Comparison of ENCODE assay signal across 9 mouse cellular contexts in the genomic region with DNA sequence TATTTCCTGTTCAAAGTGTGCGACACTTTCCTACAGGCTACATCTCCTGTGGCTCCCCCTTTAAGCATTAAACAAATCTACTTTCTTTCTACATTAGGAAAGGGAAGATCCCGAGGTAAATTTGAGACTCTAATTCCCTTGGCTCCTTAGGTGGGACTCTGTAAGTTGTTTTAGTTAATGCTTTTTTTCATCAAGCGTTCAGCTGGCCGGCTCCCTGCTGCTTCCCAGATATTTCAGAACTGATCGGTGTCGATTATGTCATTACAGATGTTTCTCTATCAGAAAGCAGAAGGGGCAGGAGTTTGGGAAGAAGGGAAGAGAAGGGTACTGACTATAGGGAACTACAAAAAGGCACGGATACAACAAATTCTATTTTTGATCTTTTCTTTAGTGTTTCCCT. TPM values are rescaled to one million over a fixed set of nuclear protein-coding genes. Genes with fewer than 3 reads are reported as not detected.
DNase-seq lines count a peak whose midpoint lies in the region; ATAC-seq and TF ChIP-seq lines count a peak whose summit lies in the region.
"Had no signal": no experiment of that assay in that cellular context is flagged by ENCODE, and none has a peak within 500 bp of the region (broad histone marks: within the 10 kb centered on the region; RNA-seq: fewer than 3 reads in every experiment).

No protein-coding gene starts in this region.

- no peaks in the 10 kb centered on the region for H3K27me3 ChIP-seq in heart, embryonic 11.5 days (ENCODE audit: control insufficient read depth, insufficient read depth, low read length)
- H3K27me3 ChIP-seq in C2C12 (ENCODE audit: control insufficient read depth, insufficient read depth, insufficient read length): no peaks in the 10 kb centered on the region
- peaks cover 12% of the 10 kb centered on the region; the same call in 1 of the 2 replicates for H3K27me3 ChIP-seq in forebrain, embryonic 13.5 days
- no peaks in the 10 kb centered on the region for H3K27me3 ChIP-seq in liver, embryonic 14.5 days (ENCODE audit: control insufficient read depth, insufficient read depth, low read length)

- 13% methylated on average over 7 of the region's 7 CpGs for WGBS in heart, embryonic 11.5 days (ENCODE audit: insufficient replicate concordance)
- WGBS in forebrain, embryonic 13.5 days: 18% methylated on average over 7 of the region's 7 CpGs
- WGBS in liver, embryonic 14.5 days (ENCODE audit: insufficient replicate concordance): 5% methylated on average over 7 of the region's 7 CpGs

- peak overlapping the region; percentile 77 for H3ac ChIP-seq in C2C12 (ENCODE audit: control insufficient read depth, insufficient read length, low read depth)

- ATAC-seq in heart, embryonic 11.5 days (replicated peaks; ENCODE audit: insufficient number of reproducible peaks, low FRiP score, low TSS enrichment): no peak
- no peak for ATAC-seq in forebrain, embryonic 13.5 days
- ATAC-seq in liver, embryonic 14.5 days (ENCODE audit: insufficient read depth): no peak
- no peak for ATAC-seq in monocyte, adult 5-6 weeks (replicated peaks; ENCODE audit: insufficient number of reproducible peaks, low FRiP score, low TSS enrichment, poor library complexity, severe bottlenecking)

- H3K9me3 ChIP-seq in heart, embryonic 11.5 days (replicated peaks; ENCODE audit: control insufficient read depth, low read length): no peaks in the 10 kb centered on the region
- H3K9me3 ChIP-seq in forebrain, embryonic 13.5 days (replicated peaks): no peaks in the 10 kb centered on the region
- no peaks in the 10 kb centered on the region for H3K9me3 ChIP-seq in liver, embryonic 14.5 days (ENCODE audit: control insufficient read depth, low read length)

- no peak for TF ChIP-seq EP300 in liver, embryonic 14.5 days (IDR thresholded peaks at IDR 0.05; ENCODE audit: low read depth)

- H3K36me3 ChIP-seq in heart, embryonic 11.5 days (ENCODE audit: control insufficient read depth, insufficient read depth, low read length): peaks cover 20% of the 10 kb centered on the region
- peaks cover 32% of the 10 kb centered on the region for H3K36me3 ChIP-seq in C2C12 (ENCODE audit: control insufficient read depth, insufficient read depth)
- H3K36me3 ChIP-seq in forebrain, embryonic 13.5 days (ENCODE audit: poor library complexity, severe bottlenecking): peaks cover 30% of the 10 kb centered on the region
- H3K36me3 ChIP-seq in liver, embryonic 14.5 days (replicated peaks; ENCODE audit: control insufficient read depth, insufficient read depth, low read depth): peaks cover 33% of the 10 kb centered on the region

- peaks cover 32% of the 10 kb centered on the region for H3K79me3 ChIP-seq in C2C12 (ENCODE audit: low read depth)

- peaks cover 6% of the 10 kb centered on the region for H3K4me1 ChIP-seq in heart, embryonic 11.5 days (ENCODE audit: control insufficient read depth, insufficient read depth, low read length)
- peaks cover 13% of the 10 kb centered on the region for H3K4me1 ChIP-seq in forebrain, embryonic 13.5 days
- H3K4me1 ChIP-seq in liver, embryonic 14.5 days (replicated peaks; ENCODE audit: control insufficient read depth in 2 of 2, insufficient read depth in 2 of 2, low read length in 1 of 2): peaks cover 5 to 9% of the 10 kb centered on the region in 2 experiments

- peak overlapping the region; percentile 88 for H3K4me2 ChIP-seq in heart, embryonic 11.5 days
- peak overlapping the region; percentile 78 for H3K4me2 ChIP-seq in forebrain, embryonic 13.5 days
- H3K4me2 ChIP-seq in liver, embryonic 14.5 days (ENCODE audit: low read depth): peak overlapping the region; percentile 91

- no peak for DNase-seq in heart, adult 8-10 months (ENCODE audit: low spot score)
- no peak for DNase-seq in liver, embryonic 14.5 days (ENCODE audit: low read depth in 3 of 3, low spot score in 3 of 3)
- DNase-seq in Muller cell, postnatal 12 days (ENCODE audit: inconsistent ontology term): no peak
- no peak for DNase-seq in left cerebral cortex, adult 11 months (ENCODE audit: low spot score)
- DNase-seq: embryo, embryonic 11 days had no signal

- peak overlapping the region; percentile 100 for H3K4me3 ChIP-seq in heart, embryonic 11.5 days (ENCODE audit: low read depth, low read length)
- peak overlapping the region; percentile 92 for H3K4me3 ChIP-seq in C2C12 (ENCODE audit: insufficient read depth, poor library complexity, severe bottlenecking)
- H3K4me3 ChIP-seq in forebrain, embryonic 13.5 days: peak overlapping the region; percentile 79
- H3K4me3 ChIP-seq in liver, embryonic 14.5 days (ENCODE audit: insufficient read depth in 1 of 2, low read depth in 2 of 2, low read length in 2 of 2): peak overlapping the region; percentile 84 to 98

- peak overlapping the region; percentile 93 for H3K9ac ChIP-seq in heart, embryonic 11.5 days (ENCODE audit: low read depth, low read length)
- H3K9ac ChIP-seq in forebrain, embryonic 13.5 days: peak overlapping the region; percentile 88
- H3K9ac ChIP-seq in liver, embryonic 14.5 days (replicated peaks): peak overlapping the region; percentile 99

- peak overlapping the region; percentile 85 for H3K27ac ChIP-seq in heart, embryonic 11.5 days (ENCODE audit: low read depth, low read length)
- no peak overlapping the region for H3K27ac ChIP-seq in forebrain, embryonic 13.5 days
- peak overlapping the region; percentile 67 for H3K27ac ChIP-seq in liver, embryonic 14.5 days

- peaks cover 49% of the 10 kb centered on the region for H3K79me2 ChIP-seq in C2C12 (ENCODE audit: control insufficient read depth, insufficient read depth)

- no peak for TF ChIP-seq CTCF in C2C12 (IDR thresholded peaks at IDR 0.05; ENCODE audit: control insufficient read depth, insufficient read depth, insufficient read length)
- no peak for TF ChIP-seq CTCF in liver, embryonic 14.5 days (IDR thresholded peaks at IDR 0.05; ENCODE audit: low read depth)

TF ChIP-seq in C2C12, 6 proteins besides CTCF, POLR2A, EP300 and RAD21:
- TF ChIP-seq FOSL1 (IDR thresholded peaks at IDR 0.05; ENCODE audit: insufficient read depth, low read length, poor library complexity, severe bottlenecking) (no peak), MYOG (IDR thresholded peaks at IDR 0.05; ENCODE audit: control insufficient read depth, extremely low read depth, insufficient read length) (no peak), MYOD1 (IDR thresholded peaks at IDR 0.05; ENCODE audit: control insufficient read depth, insufficient read length, low read depth) (no peak), USF1 (IDR thresholded peaks at IDR 0.05; ENCODE audit: low read depth) (no peak), MAX (IDR thresholded peaks at IDR 0.05) (no peak), CEBPB (IDR thresholded peaks at IDR 0.05; ENCODE audit: low read depth) (no peak)

RNA-seq across cellular contexts. Expression of gene BC049715, which starts 0.3 kb away (rescaled TPM):
- 1.6 and 2.1 TPM in 2 replicates for polyA plus RNA-seq in heart, embryonic 11.5 days (2014; fragmentation: Nextera tagmentation; extraction: Ambion mirVana)
- total RNA-seq in heart, adult 8-10 months (2022): 1 to 10 TPM in 1 of 4 experiments, under 1 TPM in 3; 0.89 to 1.6 (median 0.94) TPM
- polyA plus RNA-seq in C2C12 (2012; fragmentation: generic; extraction: Trizol): 0.13 TPM
- polyA plus RNA-seq in forebrain, embryonic 13.5 days (2015; fragmentation: Nextera tagmentation; extraction: Ambion mirVana): 0.85 and 1.9 TPM in 2 replicates
- 0.13 and 0.73 TPM in 2 replicates for polyA plus RNA-seq in liver, embryonic 14.5 days (2012; rRNA removed)
- polyA plus RNA-seq in liver, embryonic 14.5 days (2014; fragmentation: Nextera tagmentation; extraction: Ambion mirVana): 0.57 and 0.71 TPM in 2 replicates
- total RNA-seq in monocyte, adult 5-6 weeks (2017): 0.96 to 3.7 TPM (median 2.5 TPM) in 3 replicates

RNA-seq across cellular contexts. Expression of gene Wbp11, which starts 0.9 kb away (rescaled TPM):
- polyA plus RNA-seq in heart, embryonic 11.5 days (2014; fragmentation: Nextera tagmentation; extraction: Ambion mirVana): 93.5 and 107 TPM in 2 replicates
- 10 to 100 TPM; 60.9 to 70.3 (median 65.5) TPM for total RNA-seq in heart, adult 8-10 months (2022)
- 65.9 TPM for polyA plus RNA-seq in C2C12 (2012; fragmentation: generic; extraction: Trizol)
- polyA plus RNA-seq in forebrain, embryonic 13.5 days (2015; fragmentation: Nextera tagmentation; extraction: Ambion mirVana): 94.5 and 98.8 TPM in 2 replicates
- polyA plus RNA-seq in liver, embryonic 14.5 days (2012; rRNA removed): 27.1 and 37.6 TPM in 2 replicates
- polyA plus RNA-seq in liver, embryonic 14.5 days (2014; fragmentation: Nextera tagmentation; extraction: Ambion mirVana): 51.3 and 59.3 TPM in 2 replicates
- 46.3 to 120 TPM (median 81.0 TPM) in 3 replicates for total RNA-seq in monocyte, adult 5-6 weeks (2017)

RNA-seq across cellular contexts. Expression of gene Smco3, which starts 8.1 kb away (rescaled TPM):
- polyA plus RNA-seq in heart, embryonic 11.5 days (2014; fragmentation: Nextera tagmentation; extraction: Ambion mirVana): not detected in 2 replicates
- not detected for total RNA-seq in heart, adult 8-10 months (2022)
- 0.11 TPM for polyA plus RNA-seq in C2C12 (2012; fragmentation: generic; extraction: Trizol)
- polyA plus RNA-seq in forebrain, embryonic 13.5 days (2015; fragmentation: Nextera tagmentation; extraction: Ambion mirVana): not detected in 2 replicates
- 0.11 and 0.18 TPM in 2 replicates for polyA plus RNA-seq in liver, embryonic 14.5 days (2012; rRNA removed)
- 0.15 TPM in 1 of 2 replicates, not detected in the other for polyA plus RNA-seq in liver, embryonic 14.5 days (2014; fragmentation: Nextera tagmentation; extraction: Ambion mirVana)
- total RNA-seq in monocyte, adult 5-6 weeks (2017): 0.49 TPM in 1 of 3 replicates, not detected in the others

RNA-seq across cellular contexts. Expression of gene H2afj, which starts 19.1 kb away (rescaled TPM):
- 81.7 and 91.1 TPM in 2 replicates for polyA plus RNA-seq in heart, embryonic 11.5 days (2014; fragmentation: Nextera tagmentation; extraction: Ambion mirVana)
- total RNA-seq in heart, adult 8-10 months (2022): 10 to 100 TPM; 20.6 to 35.7 (median 31.6) TPM
- 322 TPM for polyA plus RNA-seq in C2C12 (2012; fragmentation: generic; extraction: Trizol)
- polyA plus RNA-seq in forebrain, embryonic 13.5 days (2015; fragmentation: Nextera tagmentation; extraction: Ambion mirVana): 125 and 140 TPM in 2 replicates
- 62.4 and 112 TPM in 2 replicates for polyA plus RNA-seq in liver, embryonic 14.5 days (2012; rRNA removed)
- 130 and 133 TPM in 2 replicates for polyA plus RNA-seq in liver, embryonic 14.5 days (2014; fragmentation: Nextera tagmentation; extraction: Ambion mirVana)
- 54.2 to 78.4 TPM (median 59.5 TPM) in 3 replicates for total RNA-seq in monocyte, adult 5-6 weeks (2017)

RNA-seq across cellular contexts. Expression of gene Hist4h4, which starts 22.9 kb away (rescaled TPM):
- polyA plus RNA-seq in heart, embryonic 11.5 days (2014; fragmentation: Nextera tagmentation; extraction: Ambion mirVana): 0.17 and 0.51 TPM in 2 replicates
- 1 to 10 TPM; 5.9 to 8.4 (median 6.9) TPM for total RNA-seq in heart, adult 8-10 months (2022)
- polyA plus RNA-seq in C2C12 (2012; fragmentation: generic; extraction: Trizol): 0.80 TPM
- polyA plus RNA-seq in forebrain, embryonic 13.5 days (2015; fragmentation: Nextera tagmentation; extraction: Ambion mirVana): 0.97 and 1.2 TPM in 2 replicates
- 2.4 and 3.2 TPM in 2 replicates for polyA plus RNA-seq in liver, embryonic 14.5 days (2012; rRNA removed)
- 1.6 and 1.8 TPM in 2 replicates for polyA plus RNA-seq in liver, embryonic 14.5 days (2014; fragmentation: Nextera tagmentation; extraction: Ambion mirVana)
- total RNA-seq in monocyte, adult 5-6 weeks (2017): 2.3 to 11.2 TPM (median 4.9 TPM) in 3 replicates
